Mouse (Mus musculus) ES-Bruce4 (cell line): Measurements from ENCODE around the gene Dhx37. TPM values are rescaled to one million over a fixed set of nuclear protein-coding genes. Genes with fewer than 3 reads are reported as not detected.

ENCODE experiments used
- H3K27ac ChIP-seq: 2 replicates; pipeline ENCODE4 v1.5.1; 2012; ENCODE audit warnings: low read length, inconsistent platforms; ENCODE audit not compliant: insufficient read depth
- H3K27me3 ChIP-seq: 2 replicates; pipeline ENCODE4 v1.6.1; 2012; ENCODE audit warnings: mild to moderate bottlenecking, low read length, inconsistent platforms; ENCODE audit not compliant: control insufficient read depth, poor library complexity, insufficient read depth, severe bottlenecking
- H3K36me3 ChIP-seq: 2 replicates; pipeline ENCODE4 v1.6.1; 2012; ENCODE audit warnings: inconsistent platforms, mild to moderate bottlenecking, low read length, moderate library complexity; ENCODE audit not compliant: control insufficient read depth, poor library complexity, insufficient read depth, severe bottlenecking
- H3K4me1 ChIP-seq: one replicate; pipeline ENCODE4 v1.8.1; 2011; ENCODE audit warnings: low read length; ENCODE audit not compliant: control insufficient read depth, insufficient read depth
- H3K4me3 ChIP-seq: 2 replicates; pipeline ENCODE4 v1.5.1; 2011; ENCODE audit warnings: low read depth, mild to moderate bottlenecking, low read length
- H3K9ac ChIP-seq: 2 replicates; pipeline ENCODE4 v1.6.1; 2012; ENCODE audit warnings: low read depth, mild to moderate bottlenecking, inconsistent platforms; ENCODE audit not compliant: poor library complexity, severe bottlenecking
- H3K9me3 ChIP-seq: replicated peaks from 2 replicates; pipeline ENCODE4 v1.6.1; 2012; ENCODE audit warnings: mild to moderate bottlenecking, low read length, inconsistent platforms; ENCODE audit not compliant: control insufficient read depth, poor library complexity, insufficient read depth, severe bottlenecking
- CTCF ChIP-seq: IDR thresholded peaks from one replicate; pipeline ENCODE4 v1.8.1; 2011; ENCODE audit warnings: low read depth, low read length
- EP300 ChIP-seq: IDR thresholded peaks from 2 replicates; pipeline ENCODE4 v1.6.1; 2011; ENCODE audit warnings: low read depth, low read length; ENCODE audit not compliant: insufficient read depth
- POLR2A ChIP-seq: IDR thresholded peaks from one replicate; pipeline ENCODE4 v1.8.1; 2011; ENCODE audit warnings: low read length; ENCODE audit not compliant: insufficient read depth
- polyA plus RNA-seq: library from polyadenylated mRNA; stranded (reverse); fragments of >200 nt; gene quantifications from 2 replicates; pipeline ENCODE4 v1.2.4, GENCODE M21; 2011; ENCODE audit warnings: low read depth; ENCODE audit not compliant: missing spikeins, insufficient read depth, insufficient read length

Dhx37 gene
- polyA plus RNA-seq, 1 experiment, result 35.2 TPM

DNA sequence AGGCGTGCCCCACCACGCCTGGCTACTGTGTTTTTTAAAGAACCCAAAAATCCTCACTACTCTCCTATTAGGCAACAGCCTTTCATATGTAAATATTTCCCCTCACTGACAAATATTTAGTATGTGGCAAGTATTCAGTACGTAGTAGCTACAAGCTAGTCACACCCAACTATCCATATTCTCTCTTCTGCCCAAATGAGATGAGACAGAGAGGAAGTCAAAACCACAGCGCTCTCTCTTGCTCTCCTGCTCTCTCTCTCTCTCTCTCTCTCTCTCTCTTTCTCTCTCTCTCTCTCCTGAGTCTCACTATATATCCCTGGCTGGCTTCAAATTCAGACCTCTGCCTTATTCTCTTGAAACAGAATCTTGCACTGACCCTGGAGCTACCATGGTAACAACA is 10.6 kb upstream of the Dhx37 start:
- H3K4me3 ChIP-seq, result no peak overlapping the region

DNA sequence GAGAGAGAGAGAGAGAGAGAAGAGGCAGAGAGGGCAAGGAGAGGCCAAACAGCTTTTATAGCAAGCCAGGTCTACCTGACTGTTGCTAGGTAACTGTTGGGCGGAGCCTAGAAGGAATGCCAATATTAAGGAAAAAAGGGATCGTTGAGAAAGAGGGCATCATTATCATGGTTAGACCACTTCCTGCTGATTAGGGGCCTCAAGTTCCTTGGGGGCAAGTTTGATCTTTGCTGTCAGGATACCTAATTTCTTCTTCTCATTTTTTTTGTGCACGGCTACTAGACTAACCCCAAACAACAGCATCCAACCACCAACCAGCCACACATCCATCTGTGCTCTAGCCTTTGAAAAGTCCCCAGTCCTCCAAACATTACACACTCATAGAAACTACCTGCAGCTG is 10.0 kb upstream of the Dhx37 start:
- Histone ChIP-seq H3K27me3 (no peaks in the 10 kb centered on the region), H3K9me3 (no peaks in the 10 kb centered on the region), H3K27ac (no peak overlapping the region), H3K9ac (no peak overlapping the region), H3K4me1 (no peaks in the 10 kb centered on the region), H3K36me3 (no peaks in the 10 kb centered on the region), H3K4me3 (no peak overlapping the region)
- TF ChIP-seq CTCF (no peak), EP300 (no peak), POLR2A (no peak)

More for the DNA sequence above, 10.6 kb upstream of the Dhx37 start:
- Histone ChIP-seq H3K9me3 (no peaks in the 10 kb centered on the region), H3K9ac (no peak overlapping the region), H3K27me3 (no peaks in the 10 kb centered on the region), H3K4me1 (no peaks in the 10 kb centered on the region), H3K27ac (no peak overlapping the region), H3K36me3 (no peaks in the 10 kb centered on the region)
- no peak for TF ChIP-seq CTCF
- no peak for TF ChIP-seq EP300
- no peak for TF ChIP-seq POLR2A

DNA sequence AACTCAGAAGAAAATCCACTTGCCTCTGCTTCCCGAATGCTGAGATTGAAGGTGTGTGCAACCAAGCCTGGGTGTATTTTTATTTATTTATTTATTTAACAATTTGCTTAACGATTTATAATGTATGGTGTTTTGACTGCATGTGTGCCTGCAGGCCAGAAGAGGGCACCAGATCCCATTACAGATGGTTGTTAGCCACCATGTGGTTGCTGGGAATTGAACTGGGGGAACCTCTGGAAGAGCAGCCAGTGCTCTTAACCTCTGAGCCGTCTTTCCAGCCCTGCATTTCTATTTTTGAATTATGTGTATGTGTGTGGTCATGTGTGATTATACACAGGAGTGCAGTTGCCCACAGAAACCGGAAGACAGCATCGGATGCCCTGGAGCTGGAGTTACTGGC is 9.4 kb upstream of the Dhx37 start:
- H3K9ac ChIP-seq, result 0 out of 2 replicates have a peak overlapping the region, but pooled peaks have one; percentile 93
- H3K4me3 ChIP-seq, result no peak overlapping the region
- no peaks in the 10 kb centered on the region for H3K27me3 ChIP-seq

DNA sequence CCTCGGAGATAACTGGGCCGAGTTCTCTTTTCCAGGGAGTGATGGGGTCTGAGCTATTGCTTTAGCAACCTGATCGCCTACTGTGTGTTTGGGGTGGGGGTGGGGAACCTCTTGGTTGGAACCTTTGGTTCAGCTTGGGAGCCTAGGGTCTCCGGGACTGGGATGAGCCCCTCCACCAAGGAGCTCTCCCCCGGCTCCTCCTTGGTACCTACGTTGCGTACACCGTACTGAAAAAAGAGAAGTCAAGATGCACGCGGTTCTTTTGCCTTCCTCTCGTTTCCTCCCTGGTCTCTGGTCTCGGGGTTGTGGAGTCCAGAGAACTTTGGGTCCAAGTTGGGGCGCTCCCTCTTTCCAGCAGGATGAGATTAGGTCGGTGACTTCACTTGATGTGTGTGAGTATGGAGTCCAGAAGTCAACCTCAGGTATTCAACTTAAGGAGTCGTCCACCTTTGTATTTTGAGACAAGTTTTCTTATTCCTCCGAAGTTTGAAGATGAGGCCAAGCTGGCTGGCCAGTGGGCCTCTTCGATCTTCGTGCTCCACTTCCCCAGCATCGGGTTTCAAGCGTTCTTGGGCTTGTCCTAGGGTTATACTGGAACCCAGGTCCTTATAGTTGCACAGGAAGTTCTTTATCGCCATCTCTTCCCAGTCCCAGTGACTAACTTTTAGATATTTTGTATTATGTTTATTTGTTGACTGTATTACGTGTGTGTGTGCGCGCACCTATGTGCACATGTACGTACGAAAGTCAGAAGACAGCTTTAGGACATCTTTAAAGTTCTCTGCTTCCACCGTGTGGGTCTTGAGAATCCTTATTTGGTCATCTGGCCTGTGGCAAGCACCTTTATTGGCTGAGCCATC is 8.4 kb upstream of the Dhx37 start:
- no peak for TF ChIP-seq EP300
- no peak for TF ChIP-seq CTCF
- TF ChIP-seq POLR2A, result no peak
- no peak overlapping the region for H3K27ac ChIP-seq
- peak overlapping the region; percentile 96 for H3K4me3 ChIP-seq

More for the DNA sequence above, 9.4 kb upstream of the Dhx37 start:
- Histone ChIP-seq H3K4me1 (no peaks in the 10 kb centered on the region), H3K27ac (no peak overlapping the region), H3K36me3 (no peaks in the 10 kb centered on the region), H3K9me3 (no peaks in the 10 kb centered on the region)
- peak; percentile 34 for TF ChIP-seq CTCF
- no peak for TF ChIP-seq POLR2A
- TF ChIP-seq EP300, result no peak

DNA sequence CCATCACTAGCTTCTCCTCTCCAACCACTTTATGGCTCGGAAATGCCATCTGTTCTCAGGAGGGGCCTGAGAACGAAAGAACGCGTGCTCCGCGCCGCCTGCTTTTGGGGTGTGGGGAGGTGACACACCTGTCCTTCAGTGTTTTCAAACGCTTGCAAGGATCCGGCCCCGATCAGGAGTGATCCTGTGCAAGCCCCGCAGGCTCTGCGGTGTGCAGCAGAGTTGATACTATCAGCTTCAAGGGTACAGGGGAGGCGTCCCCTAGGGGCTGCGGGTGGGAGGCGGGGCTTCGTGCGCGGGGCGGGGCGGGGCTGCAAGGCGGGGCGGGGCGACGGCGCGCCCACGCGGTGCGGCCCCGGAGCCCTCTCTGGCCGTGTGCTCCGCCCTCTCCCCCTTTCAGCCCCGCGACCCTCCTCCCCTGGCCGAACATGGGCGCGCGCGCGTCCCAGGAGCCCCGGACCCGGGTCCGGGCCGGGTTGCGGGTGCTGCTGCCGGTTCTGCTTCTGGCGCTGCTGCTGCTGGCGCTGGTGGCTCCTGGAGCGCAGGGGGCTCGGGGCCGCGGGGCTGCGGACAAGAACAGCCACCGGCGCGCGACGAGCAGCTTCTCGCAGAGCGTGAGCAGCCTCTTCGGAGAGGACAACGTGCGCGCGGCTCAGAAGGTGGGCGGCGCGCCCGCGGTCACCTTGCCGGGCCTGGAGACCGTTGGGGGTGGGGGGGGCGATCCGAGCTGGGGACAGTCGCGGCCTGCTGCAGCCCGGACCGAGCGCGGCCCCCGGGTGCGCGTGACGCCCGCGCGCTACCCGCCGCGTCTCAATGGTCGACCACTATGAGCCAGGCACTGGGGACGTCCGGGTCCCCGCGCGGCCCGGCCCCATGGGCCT is 7.6 kb upstream of the Dhx37 start, which contains the start of gene Bri3bp:
Gene Bri3bp, plus strand, starts transcription at position 335 of the 881 bp plus-strand sequence.
- Histone ChIP-seq H3K27me3 (no peaks in the 10 kb centered on the region), H3K9ac (peak within 1 kb of the TSS; percentile 93), H3K36me3 (no peaks in the 10 kb centered on the region), H3K4me1 (no peaks in the 10 kb centered on the region), H3K4me3 (peak within 1 kb of the TSS; percentile 96), H3K9me3 (no peaks in the 10 kb centered on the region), H3K27ac (peak within 1 kb of the TSS; percentile 40; the same call in 1 of the 2 replicates)
- TF ChIP-seq EP300 (no peak), CTCF (no peak), POLR2A (no peak)

More for the DNA sequence above, 8.4 kb upstream of the Dhx37 start:
- H3K27me3 ChIP-seq, result no peaks in the 10 kb centered on the region
- peak overlapping the region; percentile 93 for H3K9ac ChIP-seq
- H3K4me1 ChIP-seq, result no peaks in the 10 kb centered on the region
- no peaks in the 10 kb centered on the region for H3K36me3 ChIP-seq
- H3K9me3 ChIP-seq, result no peaks in the 10 kb centered on the region
